Mouse (Mus musculus): ENCODE data around the gene Casp3. TPM values are rescaled to one million over a fixed set of nuclear protein-coding genes. Genes with fewer than 3 reads are reported as not detected.

Gene Casp3
- polyA plus RNA-seq, 1 experiment from 2014 or later, result 65.4 TPM

- Histone ChIP-seq H3K36me3 (ENCODE audit: control insufficient read depth, insufficient read depth, low read length) (peaks cover 8% of the 10 kb centered on the region; the same call in 1 of the 2 replicates), H3K9ac (ENCODE audit: low read length) (no peak overlapping the region), H3K4me1 (ENCODE audit: control insufficient read depth, insufficient read depth, low read length) (no peaks in the 10 kb centered on the region), H3K4me2 (ENCODE audit: low read depth, low read length) (no peak overlapping the region), H3K9me3 (replicated peaks; ENCODE audit: control insufficient read depth, low read length) (no peaks in the 10 kb centered on the region), H3K27me3 (ENCODE audit: control insufficient read depth, insufficient read depth, low read length) (no peaks in the 10 kb centered on the region), H3K4me3 (replicated peaks; ENCODE audit: low read length) (no peak overlapping the region), H3K27ac (ENCODE audit: low read length) (no peak overlapping the region)
- WGBS, result 91% methylated on average over 4 of the region's 4 CpGs
- no peak for ATAC-seq (ENCODE audit: insufficient read depth, low FRiP score)
Observed at GRCm38 (mm10) chr8:46630932-46631331, 13.8 kb downstream of the Casp3 start.

DNA sequence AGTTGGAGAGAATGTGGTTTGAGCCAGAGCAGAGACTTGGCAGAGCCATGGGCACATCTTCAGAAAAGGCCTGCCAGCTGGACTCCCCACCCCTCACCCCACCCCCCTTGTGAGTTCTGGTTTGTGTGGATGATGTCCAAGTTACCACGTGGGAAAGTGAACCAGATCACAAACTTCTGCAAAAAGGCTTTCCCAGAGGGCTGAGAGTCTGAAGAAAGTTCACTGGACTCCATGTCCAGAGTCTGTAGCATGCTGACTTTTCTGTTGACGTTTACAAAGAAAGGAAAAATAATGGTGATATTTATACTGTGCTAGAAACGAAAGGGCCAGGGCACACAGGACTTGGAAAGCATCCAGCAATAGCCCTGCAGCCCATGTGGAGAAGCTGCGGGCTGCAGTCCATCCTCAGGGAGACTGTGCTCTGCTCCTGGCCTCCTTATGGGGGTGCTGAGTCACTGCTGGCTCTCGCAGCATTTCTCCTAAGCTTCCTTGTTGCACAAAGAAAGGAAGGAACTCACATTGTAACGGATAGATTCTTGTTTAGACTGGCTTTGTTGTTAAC lies 22.0 kb downstream of the Casp3 start:
- 35% methylated on average over 6 of the region's 6 CpGs for WGBS
- no peaks in the 10 kb centered on the region for H3K27me3 ChIP-seq (ENCODE audit: control insufficient read depth, insufficient read depth, low read length)
- 0 out of 2 replicates have a peak overlapping the region, but pooled peaks have one; percentile 16 for H3K4me2 ChIP-seq (ENCODE audit: low read depth, low read length)
- H3K9me3 ChIP-seq (replicated peaks; ENCODE audit: control insufficient read depth, low read length), result no peaks in the 10 kb centered on the region
- H3K9ac ChIP-seq (ENCODE audit: low read length), result no peak overlapping the region
- H3K4me3 ChIP-seq (replicated peaks; ENCODE audit: low read length), result no peak overlapping the region
- H3K4me1 ChIP-seq (ENCODE audit: control insufficient read depth, insufficient read depth, low read length), result no peaks in the 10 kb centered on the region
- peak overlapping the region; percentile 67 for H3K27ac ChIP-seq (ENCODE audit: low read length)
- H3K36me3 ChIP-seq (ENCODE audit: control insufficient read depth, insufficient read depth, low read length), result peaks cover 14% of the 10 kb centered on the region; the same call in 1 of the 2 replicates
- ATAC-seq (ENCODE audit: insufficient read depth, low FRiP score), result peak; percentile 88

DNA sequence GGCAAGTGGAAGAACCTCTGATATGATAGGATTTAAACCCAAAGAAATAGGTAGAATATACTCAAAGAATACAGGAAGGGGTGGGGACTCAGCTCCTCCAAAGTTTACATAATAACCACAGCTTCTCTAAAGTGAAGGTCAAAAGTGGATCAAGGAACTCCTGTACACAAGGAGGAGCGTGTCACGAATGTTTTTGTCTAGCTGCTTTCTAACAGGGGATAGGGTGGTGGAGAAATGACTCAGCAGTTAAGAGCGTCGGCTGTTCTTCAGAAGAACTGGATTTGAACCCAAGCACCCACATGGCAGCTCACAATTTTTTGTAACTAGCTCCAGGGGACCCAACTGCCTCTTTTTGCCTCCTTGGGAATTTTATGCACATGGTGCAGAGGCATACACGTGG lies 22.8 kb downstream of the Casp3 start:
- Histone ChIP-seq H3K27me3 (ENCODE audit: control insufficient read depth, insufficient read depth, low read length) (no peaks in the 10 kb centered on the region), H3K27ac (ENCODE audit: low read length) (no peak overlapping the region), H3K4me1 (ENCODE audit: control insufficient read depth, insufficient read depth, low read length) (no peaks in the 10 kb centered on the region), H3K9me3 (replicated peaks; ENCODE audit: control insufficient read depth, low read length) (no peaks in the 10 kb centered on the region), H3K4me2 (ENCODE audit: low read depth, low read length) (no peak overlapping the region), H3K9ac (ENCODE audit: low read length) (no peak overlapping the region), H3K36me3 (ENCODE audit: control insufficient read depth, insufficient read depth, low read length) (peaks cover 11% of the 10 kb centered on the region; the same call in 1 of the 2 replicates), H3K4me3 (replicated peaks; ENCODE audit: low read length) (no peak overlapping the region)
- no peak for ATAC-seq (ENCODE audit: insufficient read depth, low FRiP score)
- WGBS, result 65% methylated on average over 5 of the region's 5 CpGs

DNA sequence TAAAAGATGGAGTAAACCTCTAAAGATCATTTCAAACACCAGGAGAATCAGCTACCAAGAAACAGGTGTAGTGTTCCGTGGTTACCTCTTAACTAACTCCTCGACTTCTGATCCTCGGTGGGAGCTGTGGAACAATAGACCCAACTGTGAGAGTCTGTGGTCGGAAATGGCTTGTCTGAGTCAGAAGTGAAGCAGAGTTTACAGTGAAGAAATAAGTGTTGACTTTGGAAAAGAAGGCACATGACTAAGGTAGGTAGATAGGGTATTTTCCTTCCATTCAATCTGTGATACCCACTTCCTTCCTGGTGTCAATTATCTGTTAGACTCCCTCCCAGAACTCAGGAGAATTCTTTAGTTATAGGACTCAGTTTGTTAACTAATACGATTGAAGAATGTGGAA lies 24.2 kb downstream of the Casp3 start:
- ATAC-seq (ENCODE audit: insufficient read depth, low FRiP score), result no peak
- Histone ChIP-seq H3K27me3 (ENCODE audit: control insufficient read depth, insufficient read depth, low read length) (no peaks in the 10 kb centered on the region), H3K4me3 (replicated peaks; ENCODE audit: low read length) (no peak overlapping the region), H3K27ac (ENCODE audit: low read length) (no peak overlapping the region), H3K9me3 (replicated peaks; ENCODE audit: control insufficient read depth, low read length) (no peaks in the 10 kb centered on the region), H3K36me3 (ENCODE audit: control insufficient read depth, insufficient read depth, low read length) (0 out of 2 replicates have a peak, but pooled peaks cover 5% of the 10 kb centered on the region), H3K4me2 (ENCODE audit: low read depth, low read length) (no peak overlapping the region), H3K4me1 (ENCODE audit: control insufficient read depth, insufficient read depth, low read length) (no peaks in the 10 kb centered on the region), H3K9ac (ENCODE audit: low read length) (no peak overlapping the region)
- WGBS, result 76% methylated on average over 5 of the region's 5 CpGs

GRCm38 (mm10) chr8:46648421-46648820 lies 31.3 kb downstream of the Casp3 start:
- no peaks in the 10 kb centered on the region for H3K36me3 ChIP-seq (ENCODE audit: control insufficient read depth, insufficient read depth, low read length)
- H3K27ac ChIP-seq (ENCODE audit: low read length), result no peak overlapping the region
- no peaks in the 10 kb centered on the region for H3K9me3 ChIP-seq (replicated peaks; ENCODE audit: control insufficient read depth, low read length)
- H3K4me3 ChIP-seq (replicated peaks; ENCODE audit: low read length), result no peak overlapping the region
- no peaks in the 10 kb centered on the region for H3K27me3 ChIP-seq (ENCODE audit: control insufficient read depth, insufficient read depth, low read length)
- 75% methylated on average over 4 of the region's 4 CpGs for WGBS
- H3K4me1 ChIP-seq (ENCODE audit: control insufficient read depth, insufficient read depth, low read length), result no peaks in the 10 kb centered on the region
- H3K9ac ChIP-seq (ENCODE audit: low read length), result no peak overlapping the region
- ATAC-seq (ENCODE audit: insufficient read depth, low FRiP score), result no peak
- H3K4me2 ChIP-seq (ENCODE audit: low read depth, low read length), result no peak overlapping the region

DNA sequence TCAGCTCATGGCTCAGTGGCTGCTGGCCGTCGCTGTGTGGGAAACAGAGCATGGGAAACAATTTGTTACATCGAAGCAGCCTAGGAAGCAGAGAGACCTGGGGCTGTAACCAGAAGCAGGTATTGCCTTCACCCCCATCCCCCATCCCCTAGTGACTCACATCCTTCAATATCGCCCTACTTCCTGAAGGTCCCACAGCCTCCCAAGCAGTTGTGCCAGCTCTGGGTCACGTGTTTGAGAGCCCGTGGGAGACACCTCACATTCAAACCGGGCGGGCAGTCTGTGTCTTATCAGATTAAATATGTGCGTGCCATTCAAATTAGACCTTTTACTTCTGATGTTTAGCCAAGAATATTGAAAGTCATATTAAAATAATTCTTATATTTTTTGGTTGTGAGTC lies 34.8 kb downstream of the Casp3 start:
- no peaks in the 10 kb centered on the region for H3K4me1 ChIP-seq (ENCODE audit: control insufficient read depth, insufficient read depth, low read length)
- ATAC-seq (ENCODE audit: insufficient read depth, low FRiP score), result peak; percentile 64; the same call in 1 of the 2 replicates
- H3K27ac ChIP-seq (ENCODE audit: low read length), result no peak overlapping the region
- H3K9me3 ChIP-seq (replicated peaks; ENCODE audit: control insufficient read depth, low read length), result no peaks in the 10 kb centered on the region
- H3K9ac ChIP-seq (ENCODE audit: low read length), result no peak overlapping the region
- H3K4me3 ChIP-seq (replicated peaks; ENCODE audit: low read length), result no peak overlapping the region
- no peaks in the 10 kb centered on the region for H3K36me3 ChIP-seq (ENCODE audit: control insufficient read depth, insufficient read depth, low read length)
- 62% methylated on average over 9 of the region's 9 CpGs for WGBS
- no peaks in the 10 kb centered on the region for H3K27me3 ChIP-seq (ENCODE audit: control insufficient read depth, insufficient read depth, low read length)
- H3K4me2 ChIP-seq (ENCODE audit: low read depth, low read length), result no peak overlapping the region

- Histone ChIP-seq H3K4me2 (ENCODE audit: low read depth, low read length) (no peak overlapping the region), H3K4me3 (replicated peaks; ENCODE audit: low read length) (no peak overlapping the region), H3K27ac (ENCODE audit: low read length) (no peak overlapping the region), H3K36me3 (ENCODE audit: control insufficient read depth, insufficient read depth, low read length) (no peaks in the 10 kb centered on the region), H3K9ac (ENCODE audit: low read length) (no peak overlapping the region), H3K9me3 (replicated peaks; ENCODE audit: control insufficient read depth, low read length) (no peaks in the 10 kb centered on the region), H3K27me3 (ENCODE audit: control insufficient read depth, insufficient read depth, low read length) (no peaks in the 10 kb centered on the region), H3K4me1 (ENCODE audit: control insufficient read depth, insufficient read depth, low read length) (no peaks in the 10 kb centered on the region)
- ATAC-seq (ENCODE audit: insufficient read depth, low FRiP score), result no peak
- 46% methylated on average over 2 of the region's 2 CpGs for WGBS
Observed at GRCm38 (mm10) chr8:46655919-46656318, 38.8 kb downstream of the Casp3 start.

GRCm38 (mm10) chr8:46671496-46671895 lies 54.4 kb downstream of the Casp3 start:
- H3K4me1 ChIP-seq (ENCODE audit: control insufficient read depth, insufficient read depth, low read length), result no peaks in the 10 kb centered on the region
- H3K9me3 ChIP-seq (replicated peaks; ENCODE audit: control insufficient read depth, low read length), result 0 out of 2 replicates have a peak, but pooled peaks cover 2% of the 10 kb centered on the region
- H3K27ac ChIP-seq (ENCODE audit: low read length), result no peak overlapping the region
- no peaks in the 10 kb centered on the region for H3K36me3 ChIP-seq (ENCODE audit: control insufficient read depth, insufficient read depth, low read length)
- H3K9ac ChIP-seq (ENCODE audit: low read length), result no peak overlapping the region
- 1% methylated on average over 2 of the region's 2 CpGs for WGBS
- H3K27me3 ChIP-seq (ENCODE audit: control insufficient read depth, insufficient read depth, low read length), result no peaks in the 10 kb centered on the region
- no peak overlapping the region for H3K4me2 ChIP-seq (ENCODE audit: low read depth, low read length)
- no peak overlapping the region for H3K4me3 ChIP-seq (replicated peaks; ENCODE audit: low read length)
- no peak for ATAC-seq (ENCODE audit: insufficient read depth, low FRiP score)

GRCm38 (mm10) chr8:46680671-46681365 lies 63.7 kb downstream of the Casp3 start:
- Histone ChIP-seq H3K27ac (ENCODE audit: low read length) (no peak overlapping the region), H3K9me3 (replicated peaks; ENCODE audit: control insufficient read depth, low read length) (0 out of 2 replicates have a peak, but pooled peaks cover 4% of the 10 kb centered on the region), H3K4me2 (ENCODE audit: low read depth, low read length) (no peak overlapping the region), H3K4me3 (replicated peaks; ENCODE audit: low read length) (no peak overlapping the region), H3K4me1 (ENCODE audit: control insufficient read depth, insufficient read depth, low read length) (no peaks in the 10 kb centered on the region), H3K27me3 (ENCODE audit: control insufficient read depth, insufficient read depth, low read length) (no peaks in the 10 kb centered on the region), H3K36me3 (ENCODE audit: control insufficient read depth, insufficient read depth, low read length) (no peaks in the 10 kb centered on the region), H3K9ac (ENCODE audit: low read length) (no peak overlapping the region)
- ATAC-seq (ENCODE audit: insufficient read depth, low FRiP score), result no peak
- 67% methylated on average over 5 of the region's 5 CpGs for WGBS
